Mouse (Mus musculus): Measurements from ENCODE around the gene Sorcs3.

Sorcs3 gene

DNA sequence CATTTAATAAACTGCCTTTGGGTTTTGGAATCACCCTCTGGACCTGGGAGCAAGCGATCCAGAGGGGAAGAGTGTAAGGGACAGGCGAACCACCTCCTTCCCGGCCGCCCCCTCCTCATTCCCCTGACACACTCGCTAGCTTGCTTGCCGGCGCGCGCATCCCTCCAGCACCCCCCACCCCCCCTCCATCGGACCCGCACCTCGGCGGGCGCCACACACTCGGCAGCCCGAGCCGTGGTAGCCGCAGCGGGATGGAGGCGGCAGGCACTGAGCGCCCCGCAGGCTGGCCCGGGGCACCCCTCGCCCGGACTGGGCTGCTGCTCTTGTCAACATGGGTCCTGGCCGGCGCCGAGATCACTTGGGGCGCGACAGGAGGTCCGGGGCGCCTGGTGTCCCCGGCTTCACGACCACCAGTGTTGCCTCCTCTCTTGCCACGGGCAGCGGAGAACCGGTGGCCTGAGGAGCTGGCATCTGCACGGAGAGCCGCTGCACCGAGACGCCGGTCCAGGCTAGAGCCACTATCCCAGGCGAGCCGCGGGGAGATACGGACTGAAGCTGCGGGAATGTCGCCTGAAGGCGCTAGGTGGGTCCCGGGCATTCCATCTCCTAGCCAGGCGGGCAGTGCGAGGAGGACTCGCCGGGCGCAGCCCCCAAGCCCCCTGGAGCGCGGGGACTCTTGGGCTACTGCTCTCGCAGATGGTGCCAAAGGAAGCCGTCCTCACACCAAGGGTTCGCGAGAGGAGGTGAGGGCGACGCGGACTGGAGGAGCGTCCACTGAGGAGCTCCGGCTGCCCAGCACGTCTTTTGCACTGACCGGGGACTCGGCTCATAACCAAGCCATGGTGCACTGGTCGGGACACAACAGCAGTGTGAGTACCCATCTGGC, at the start of gene Sorcs3:
Gene Sorcs3, plus strand, starts transcription at position 97 of the 886 bp plus-strand sequence.
- no peak for DNase-seq (ENCODE audit: low read depth, low spot score)

DNA sequence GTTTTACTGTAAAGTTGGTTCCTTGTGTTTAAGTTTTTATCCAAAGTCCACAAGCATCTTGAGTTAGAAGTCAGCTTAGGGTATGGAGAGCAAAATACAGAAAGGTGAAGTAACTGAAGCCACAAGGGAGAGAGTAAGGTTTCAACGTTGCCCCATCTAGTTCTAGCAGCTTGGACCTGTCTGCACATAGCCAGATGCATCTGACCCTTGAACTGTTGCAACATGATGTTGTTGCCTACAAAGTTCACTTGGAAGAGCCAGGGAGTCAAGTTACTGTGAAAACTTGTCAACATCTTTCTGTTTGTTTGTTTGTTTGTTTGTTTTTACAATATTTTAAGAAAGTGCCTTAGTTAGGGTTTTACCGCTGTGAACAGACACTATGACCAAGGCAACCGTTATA, 40.5 kb upstream of the Sorcs3 start:
- DNase-seq (ENCODE audit: low read depth, low spot score): no peak

DNA sequence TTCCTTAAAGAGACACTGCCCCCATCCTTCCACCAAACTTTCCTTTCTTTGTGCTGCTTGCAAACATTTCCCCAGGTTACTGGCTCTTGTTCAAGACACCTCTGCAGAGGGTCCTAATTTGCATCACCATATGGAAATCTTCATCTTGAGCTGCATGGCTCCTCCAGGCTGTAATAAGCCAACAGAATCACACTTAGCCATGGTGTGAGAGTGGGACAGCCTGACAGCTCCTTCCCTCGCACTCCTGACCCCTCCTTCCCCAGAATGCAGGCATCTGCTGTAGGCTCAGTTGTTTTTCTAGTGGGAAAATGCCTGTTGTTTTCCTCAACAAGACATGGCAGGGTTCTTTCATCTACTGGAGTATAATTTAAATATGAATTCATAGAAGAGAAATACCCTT, 38.7 kb upstream of the Sorcs3 start:
- no peak for DNase-seq (ENCODE audit: low read depth, low spot score)

DNA sequence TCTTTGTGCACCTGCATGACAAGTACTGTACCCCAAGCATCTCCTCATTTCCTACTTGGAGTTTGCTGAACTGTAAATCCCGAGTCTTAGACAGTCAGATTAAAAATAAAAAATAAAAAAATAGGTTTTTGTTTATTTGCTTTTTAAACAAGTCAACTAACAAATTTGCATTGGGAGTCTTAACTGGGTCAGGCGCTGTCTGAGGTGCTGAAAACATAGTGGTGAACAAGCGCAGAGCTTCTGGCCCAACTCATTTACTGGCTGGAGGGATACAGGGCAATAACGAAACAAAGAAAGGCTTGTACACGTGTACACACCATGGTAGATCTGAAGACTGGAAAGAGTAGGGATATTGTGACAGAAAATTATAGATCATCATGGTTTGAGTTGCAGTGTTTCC, 37.5 kb upstream of the Sorcs3 start:
- peak; percentile 19 for DNase-seq (ENCODE audit: low read depth, low spot score)

DNA sequence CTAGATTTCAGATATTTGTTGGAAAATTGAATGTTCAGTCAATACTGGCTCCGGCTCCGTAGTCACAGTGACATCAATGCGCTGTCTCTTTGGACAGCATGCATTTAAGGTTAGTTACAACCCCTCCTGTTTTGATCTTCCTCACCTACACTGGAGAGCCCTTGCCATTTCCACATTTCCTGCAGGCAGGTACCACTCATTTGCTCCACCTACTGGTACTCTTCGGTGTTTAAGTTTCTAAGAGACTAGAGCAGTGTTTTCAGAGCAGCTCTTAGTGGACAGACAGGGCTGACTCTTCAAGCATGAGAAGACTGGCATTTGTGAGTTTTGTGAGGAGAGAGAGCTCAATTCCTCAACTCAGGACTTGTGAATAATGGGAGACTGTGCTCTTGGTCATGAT, 31.1 kb upstream of the Sorcs3 start:
- no peak for DNase-seq (ENCODE audit: low read depth, low spot score)

DNA sequence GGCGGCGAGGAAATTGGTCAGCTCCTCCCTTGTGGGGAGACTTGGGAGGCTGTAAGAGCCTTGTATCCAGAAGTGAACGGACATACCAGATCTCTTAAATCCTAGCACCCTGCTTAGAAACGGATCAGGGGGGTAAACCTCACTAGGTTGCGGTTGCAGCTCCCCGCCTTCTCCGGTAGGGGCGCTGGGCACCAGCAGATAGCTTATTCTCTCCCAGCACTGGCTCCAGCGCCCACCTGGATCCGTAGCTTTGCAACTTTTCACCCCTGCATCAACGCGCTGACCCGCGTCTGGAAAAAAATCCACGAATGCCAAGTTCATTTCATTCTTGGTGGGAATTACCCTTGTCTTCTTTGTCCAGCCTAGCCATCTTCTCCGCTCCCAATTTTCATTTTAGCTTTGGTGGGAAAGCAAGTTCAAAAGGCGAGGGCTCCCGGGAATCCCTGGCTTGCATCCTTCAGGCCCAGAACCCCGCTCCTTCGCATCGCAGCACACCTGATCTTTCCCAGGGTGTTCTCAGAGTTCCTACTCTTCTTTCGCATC, 1.8 kb upstream of the Sorcs3 start:
- DNase-seq (ENCODE audit: low read depth, low spot score): no peak

DNA sequence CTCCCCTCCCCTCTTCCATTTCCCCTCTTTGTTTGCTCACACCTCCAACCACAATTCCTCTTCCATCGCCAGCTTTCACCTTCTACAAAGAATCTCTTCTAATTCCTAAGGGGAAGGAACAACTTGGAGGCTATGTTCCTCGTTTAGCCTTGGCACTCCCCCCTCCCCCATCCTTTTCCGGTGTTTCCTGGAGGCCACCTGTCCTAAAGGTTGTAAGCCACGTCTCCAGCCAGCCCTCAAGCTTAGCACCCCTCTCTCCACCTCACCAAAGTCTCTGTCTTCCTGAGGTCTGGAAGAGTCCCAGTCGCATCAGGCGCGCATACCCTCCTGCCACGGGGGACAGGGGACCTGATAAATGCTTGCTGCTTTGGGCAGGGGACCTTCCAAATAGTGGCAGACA, 1.3 kb upstream of the Sorcs3 start:
- no peak for DNase-seq (ENCODE audit: low read depth, low spot score)

DNA sequence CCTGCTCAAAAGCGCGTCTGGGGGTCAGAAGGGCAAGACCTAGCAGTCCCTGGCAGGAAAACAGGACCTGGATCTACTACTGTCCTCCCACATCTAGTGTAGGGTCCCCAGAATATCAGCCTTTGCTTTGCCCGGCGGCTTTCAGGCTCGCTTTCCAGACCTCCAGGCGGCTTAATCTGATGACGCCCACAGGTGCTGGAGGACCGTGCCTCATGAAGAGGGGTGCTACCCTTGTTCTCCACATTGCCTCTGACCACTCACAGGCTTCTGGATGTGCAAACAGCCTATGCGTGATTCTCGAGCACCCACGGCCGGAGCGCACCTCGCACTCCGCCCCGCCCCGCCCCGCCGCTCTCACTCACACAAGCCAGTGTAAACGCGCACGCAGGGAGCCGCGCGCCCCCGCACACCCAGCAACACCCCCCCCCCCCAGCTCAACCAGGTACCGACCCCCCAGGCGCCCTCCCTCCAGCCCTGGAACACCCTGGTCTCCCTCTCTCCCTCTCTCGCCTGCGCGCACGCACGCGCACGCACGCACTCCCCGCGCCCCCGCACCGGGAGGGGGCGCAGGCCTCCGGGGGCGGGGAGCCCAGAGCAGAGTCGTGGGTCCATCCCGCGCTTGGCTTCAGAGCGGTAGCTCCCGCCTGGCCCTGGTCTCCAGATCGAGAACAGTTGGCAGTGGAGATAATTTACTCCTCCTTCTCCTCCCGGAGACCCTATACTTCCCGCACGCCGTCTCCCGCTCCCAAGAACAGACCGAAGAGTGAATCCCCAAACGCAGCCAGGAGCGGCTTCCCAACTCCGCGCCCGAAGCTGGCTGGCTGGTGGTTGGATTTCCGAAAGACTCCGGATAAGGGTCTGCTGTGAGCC, 698 bp upstream of the Sorcs3 start:
- DNase-seq (ENCODE audit: low read depth, low spot score): no peak

DNA sequence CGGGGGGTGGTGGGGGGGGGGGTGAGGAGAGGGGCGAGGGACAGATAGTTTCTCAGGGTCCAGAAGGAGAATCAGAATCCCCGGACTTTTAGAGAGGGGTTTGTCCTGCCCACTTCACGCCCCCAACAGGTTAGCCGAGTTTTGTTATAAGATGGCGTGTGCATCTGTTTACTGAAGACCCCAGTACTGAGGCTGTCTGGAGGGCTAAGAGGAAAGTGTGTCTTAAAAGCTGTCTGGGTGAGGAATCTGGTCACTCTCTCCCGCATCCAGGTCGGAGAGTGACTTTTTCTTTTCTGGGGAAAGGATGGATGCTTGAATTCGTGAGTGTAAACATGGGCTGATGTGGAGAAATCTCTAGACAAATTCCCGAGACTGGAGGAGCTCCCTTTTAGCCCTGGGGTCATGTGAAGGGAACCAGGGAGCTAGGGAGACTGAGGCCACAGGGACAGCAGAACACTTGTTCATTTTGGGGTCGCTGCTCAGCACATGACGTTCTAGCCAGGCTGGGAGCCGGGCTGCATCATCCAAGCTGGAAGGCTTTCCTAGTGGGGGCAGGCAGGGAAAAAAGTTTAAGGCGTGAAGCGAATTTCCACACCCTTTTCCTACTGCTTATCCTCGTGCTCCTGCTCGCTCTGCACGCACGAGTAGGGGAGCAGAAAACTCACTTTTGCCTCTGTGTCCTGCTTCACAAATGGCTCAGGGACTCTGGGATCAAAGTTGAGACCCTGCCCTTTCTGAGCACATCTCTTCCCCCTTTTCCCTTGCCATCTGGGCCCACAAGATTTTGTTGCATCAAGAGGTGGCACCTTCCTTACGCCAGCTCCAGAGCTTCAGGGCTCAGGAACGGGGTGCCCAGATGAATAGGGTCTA, 1.3 kb downstream of the Sorcs3 start:
- DNase-seq (ENCODE audit: low read depth, low spot score): no peak

DNA sequence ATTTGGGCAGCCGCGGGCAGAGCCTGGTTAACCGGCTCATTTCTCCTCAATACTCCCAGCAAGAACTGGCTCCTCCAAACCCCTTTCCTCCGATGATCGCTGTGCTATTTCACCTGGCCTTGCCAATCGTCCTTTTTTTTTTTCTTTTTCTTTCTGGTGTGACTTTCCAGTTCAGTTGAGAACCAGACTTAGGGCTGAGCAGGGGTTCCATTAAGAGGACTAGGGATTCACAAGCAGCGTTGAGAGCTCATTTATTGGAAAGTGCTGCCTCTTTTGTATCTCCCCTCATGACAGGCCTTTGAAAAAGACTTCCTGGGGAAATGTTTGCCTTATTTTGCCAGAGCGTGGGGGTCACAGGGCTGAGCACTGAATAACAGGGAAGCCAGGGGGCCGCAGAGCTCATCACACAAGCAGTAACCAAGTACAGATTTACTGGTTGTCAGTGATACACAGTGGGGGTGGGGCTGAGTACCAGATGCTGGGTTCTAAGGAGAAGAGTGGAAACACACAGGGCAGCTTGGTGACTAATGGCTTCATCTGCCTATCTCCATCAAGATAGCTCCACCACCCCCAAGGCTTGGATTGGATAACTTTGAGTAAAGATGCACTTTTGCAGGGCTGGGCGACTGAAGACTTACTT, 2.0 kb downstream of the Sorcs3 start:
- DNase-seq (ENCODE audit: low read depth, low spot score): no peak

DNA sequence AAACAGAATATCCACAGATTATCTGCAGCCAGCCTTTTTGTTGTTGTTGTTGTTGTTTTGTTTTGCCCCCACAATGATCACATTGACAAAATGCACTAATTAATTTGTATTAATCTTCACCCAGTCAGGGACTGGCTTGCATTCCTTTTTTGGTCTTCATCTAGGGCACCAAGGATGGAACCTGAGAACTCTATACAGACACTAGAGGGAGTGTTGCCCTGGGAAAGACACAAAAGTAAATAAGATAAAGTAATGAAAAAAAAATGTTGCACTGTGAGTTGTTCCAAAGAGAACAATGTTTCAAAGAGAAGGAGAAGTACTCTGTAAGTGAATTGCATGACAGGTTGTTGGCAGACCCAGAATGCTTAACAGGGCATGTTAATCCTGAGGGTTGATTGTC, 9.6 kb downstream of the Sorcs3 start:
- DNase-seq (ENCODE audit: low read depth, low spot score): no peak

DNA sequence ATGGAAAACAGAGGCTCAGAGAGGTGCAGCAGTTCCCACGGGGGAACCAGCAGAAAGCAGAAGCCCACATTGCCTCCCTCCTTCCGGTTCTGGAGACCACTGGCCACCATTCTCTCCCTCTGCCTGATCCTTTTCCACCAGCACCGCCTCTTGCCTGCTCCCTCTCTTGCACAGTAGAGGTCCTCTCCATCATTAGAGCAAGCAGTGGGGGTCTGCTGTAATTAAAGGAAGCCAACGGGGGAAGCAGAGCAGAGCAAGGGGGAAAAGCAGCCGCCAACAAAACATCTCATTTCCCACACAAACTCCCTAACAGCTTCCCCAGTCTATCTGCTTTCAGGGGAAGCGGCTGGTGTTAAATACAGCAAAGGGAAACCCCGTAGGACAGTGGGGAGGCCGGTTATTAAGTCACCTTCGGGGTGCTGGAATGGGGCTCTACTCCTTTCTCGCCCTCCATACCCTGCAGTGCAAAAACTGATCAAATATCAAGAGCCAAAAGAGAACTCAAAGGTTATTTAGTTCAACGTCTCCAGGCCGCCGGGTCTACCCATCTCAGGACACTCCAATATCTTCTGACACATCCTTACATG, 32.1 kb downstream of the Sorcs3 start:
- DNase-seq (ENCODE audit: low read depth, low spot score): no peak

DNA sequence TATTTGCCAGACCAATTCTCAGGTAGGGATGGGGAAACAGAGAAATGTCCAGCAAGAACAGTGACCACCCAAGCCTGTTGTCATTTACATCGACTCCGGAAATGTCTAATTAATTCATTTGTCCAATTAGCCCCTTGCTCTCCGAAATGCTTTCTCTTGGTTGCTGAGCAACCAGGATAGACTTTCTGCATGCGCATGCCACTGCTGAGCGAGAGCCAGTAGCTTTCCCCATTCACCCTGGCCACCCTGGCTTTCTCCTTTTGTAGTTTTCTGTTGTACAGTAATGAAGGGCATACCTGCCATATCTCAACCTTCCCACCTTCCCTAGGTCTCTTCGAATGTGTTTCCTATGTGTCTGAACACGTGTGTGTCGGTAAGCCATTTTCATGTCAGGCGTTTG, 32.6 kb downstream of the Sorcs3 start:
- DNase-seq (ENCODE audit: low read depth, low spot score): no peak

DNA sequence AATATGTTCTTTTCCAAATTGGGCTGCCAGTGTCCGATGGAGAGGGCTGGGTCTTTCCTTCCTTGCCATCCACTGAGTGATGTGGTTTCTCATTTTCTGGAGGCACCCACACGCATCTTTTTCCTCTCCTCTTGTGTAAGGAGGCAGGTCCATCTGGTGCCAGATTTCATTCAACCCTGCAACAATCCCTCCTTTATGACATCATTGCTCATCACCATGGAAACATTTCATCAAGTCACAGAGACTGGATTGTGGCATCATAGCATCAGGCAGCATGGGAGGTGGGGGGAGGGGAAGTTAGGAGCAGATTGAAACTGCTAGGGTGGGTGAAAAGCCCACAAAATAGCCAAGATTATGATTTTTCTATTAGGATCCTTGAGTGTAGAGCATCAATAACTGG, 35.1 kb downstream of the Sorcs3 start:
- DNase-seq (ENCODE audit: low read depth, low spot score): no peak

DNA sequence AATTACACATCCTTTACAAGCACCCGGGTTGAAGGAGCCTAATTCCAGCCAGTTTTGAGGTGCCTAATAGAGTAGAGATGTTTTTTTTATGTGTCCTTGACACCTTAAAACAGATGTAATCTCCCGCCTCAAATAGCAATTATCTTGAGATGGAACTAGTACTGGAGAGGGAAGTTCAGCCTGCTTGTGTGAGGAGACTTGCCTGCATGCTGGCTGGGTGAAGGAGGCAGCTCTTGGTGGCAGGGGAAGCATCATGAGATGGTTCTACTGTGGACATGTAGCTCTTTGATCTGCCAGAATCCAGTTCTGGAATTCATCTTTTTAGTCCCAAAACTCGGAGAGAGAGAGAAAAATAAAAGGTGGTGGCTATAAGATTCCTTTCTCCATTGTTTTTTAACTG, 38.2 kb downstream of the Sorcs3 start:
- DNase-seq (ENCODE audit: low read depth, low spot score): no peak

DNA sequence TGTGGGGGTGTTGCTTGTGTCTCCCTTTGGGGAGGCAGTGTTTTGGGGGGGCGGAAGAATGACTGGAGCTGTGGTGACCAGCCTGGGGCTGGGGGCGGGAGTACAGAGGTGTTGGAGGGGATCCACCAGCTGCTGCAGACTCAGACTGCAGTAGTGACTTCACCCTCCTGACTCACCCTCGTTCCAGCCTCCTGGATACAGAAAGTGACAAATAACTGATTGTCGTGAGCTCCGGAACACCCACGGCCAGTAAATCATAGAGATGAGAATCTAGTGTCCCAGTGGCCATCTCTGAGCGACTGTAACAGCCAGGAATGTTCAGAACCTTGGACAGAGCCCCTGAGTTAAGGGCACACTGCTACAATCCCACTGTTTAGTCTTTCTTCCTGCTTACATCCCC, 53.4 kb downstream of the Sorcs3 start:
- no peak for DNase-seq (ENCODE audit: low read depth, low spot score)

DNA sequence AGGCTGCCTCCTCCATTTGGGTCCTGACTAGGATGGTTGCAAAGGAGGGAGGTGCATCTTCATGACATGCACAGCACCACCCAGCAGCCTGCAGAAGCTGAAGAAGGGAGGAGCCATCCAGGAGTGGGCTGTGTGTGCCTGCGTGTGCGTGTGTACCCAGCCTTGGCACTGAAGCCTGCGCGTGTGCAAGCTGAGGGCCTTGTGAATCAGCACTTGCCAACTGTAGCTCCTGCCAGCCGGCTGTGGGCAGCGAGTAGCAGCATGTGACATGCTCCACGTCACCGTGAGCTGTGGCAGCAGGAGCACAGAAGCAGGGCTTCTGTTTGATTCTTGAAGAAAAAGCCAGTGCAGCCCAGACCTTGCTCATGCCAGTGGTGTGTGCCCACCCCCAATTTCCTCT, 54.8 kb downstream of the Sorcs3 start:
- no peak for DNase-seq (ENCODE audit: low read depth, low spot score)

DNA sequence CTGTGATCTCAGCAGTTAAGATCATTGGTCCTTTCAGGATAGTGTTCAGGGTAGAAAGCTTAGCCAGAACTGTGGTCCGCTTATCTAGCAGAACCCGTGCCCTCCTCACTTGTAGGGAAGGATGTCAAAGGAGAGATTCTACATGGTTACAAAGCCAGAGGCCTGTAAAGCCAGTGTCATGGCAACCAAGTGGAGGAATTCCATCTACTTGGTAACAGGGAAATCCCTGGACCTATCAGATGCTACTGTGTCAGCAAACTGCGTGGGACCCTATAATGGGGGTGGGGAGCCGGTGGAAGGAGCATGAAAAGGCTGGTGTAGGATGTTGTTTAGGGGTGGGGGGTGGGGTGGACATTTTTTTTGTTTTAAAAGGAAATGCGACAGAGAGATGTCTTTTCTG, 57.9 kb downstream of the Sorcs3 start:
- no peak for DNase-seq (ENCODE audit: low read depth, low spot score)

DNA sequence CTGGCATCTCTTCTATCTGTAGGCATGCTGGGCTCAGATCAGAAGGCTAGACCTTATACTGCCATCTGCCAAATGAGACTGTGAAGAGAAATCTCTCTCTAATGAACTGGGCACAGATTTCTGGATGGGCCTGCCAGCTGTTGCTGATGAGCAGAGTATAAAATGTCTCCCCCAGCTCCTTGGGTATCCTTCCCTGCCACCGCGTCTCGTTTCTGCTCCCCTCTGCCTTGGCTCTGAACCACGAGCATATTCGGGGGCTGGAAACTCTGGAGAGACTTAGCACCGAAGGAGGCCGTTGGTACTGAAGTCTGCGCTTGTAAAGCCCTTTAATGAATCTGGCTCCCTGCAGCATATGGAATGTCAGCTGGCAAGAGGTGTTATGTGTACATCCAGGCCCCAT, 74.4 kb downstream of the Sorcs3 start:
- DNase-seq (ENCODE audit: low read depth, low spot score): no peak

DNA sequence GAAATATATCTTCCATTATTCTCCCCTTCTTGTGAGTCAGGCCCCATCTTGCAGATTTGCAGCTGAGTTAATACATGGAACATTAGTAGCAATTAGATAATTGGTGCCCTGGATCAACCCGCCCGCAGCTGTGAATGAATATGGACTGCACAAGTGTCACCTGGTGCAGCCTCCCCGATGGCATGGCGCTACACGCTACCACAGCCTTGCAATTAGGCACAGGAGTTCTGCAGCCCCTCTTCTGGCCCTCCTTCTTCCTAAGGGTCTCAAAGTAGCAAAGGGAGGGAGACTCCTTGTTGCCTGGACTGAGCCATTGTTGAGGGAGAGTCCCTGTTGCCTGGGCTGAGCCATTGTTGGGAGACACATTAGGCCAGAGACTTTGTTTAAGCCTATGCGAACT, 76.4 kb downstream of the Sorcs3 start:
- no peak for DNase-seq (ENCODE audit: low read depth, low spot score)

DNA sequence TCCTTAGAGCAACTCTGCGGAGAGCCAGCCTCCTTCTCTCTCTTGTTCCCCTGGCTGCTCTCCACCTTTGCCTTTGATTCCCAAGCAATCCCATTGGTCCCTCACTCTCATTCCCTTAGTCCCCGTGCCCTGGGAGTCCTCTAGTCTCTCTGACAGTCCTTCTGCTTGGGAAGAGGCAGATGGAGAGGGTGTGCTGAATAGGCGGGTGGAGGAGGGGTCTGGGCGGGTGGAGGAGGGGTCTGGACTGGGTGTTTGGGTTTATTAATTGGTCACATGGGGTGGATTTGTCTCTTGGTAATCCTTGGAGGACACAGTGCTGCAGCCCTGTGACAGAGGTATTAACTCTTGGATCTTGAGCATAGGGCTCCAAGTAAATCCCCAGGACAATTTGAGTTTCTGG, 77.4 kb downstream of the Sorcs3 start:
- no peak for DNase-seq (ENCODE audit: low read depth, low spot score)
